Mouse (Mus musculus) ovary, postnatal 10 days (tissue): ENCODE data around the gene Smyd5.

Experiments used
- DNase-seq: peaks from one replicate; pipeline ENCODE4 v3.0.0; 2022; ENCODE audit warnings: low spot score

Smyd5 gene

GRCm38 (mm10) chr6:85491606-85492005 lies 59.8 kb downstream of the Smyd5 start:
- DNase-seq = no peak
